Mouse (Mus musculus) MEL (cell line): ENCODE data around the gene Spata31d1d. TPM values are rescaled to one million over a fixed set of nuclear protein-coding genes. Genes with fewer than 3 reads are reported as not detected.

Experiments used
- DNase-seq: peaks from one replicate; pipeline ENCODE4 v3.0.0; 2011; ENCODE audit warnings: low read depth, low spot score
- H3K27ac ChIP-seq: 2 replicates; pipeline ENCODE4 v1.5.1; 2012; ENCODE audit warnings: low read depth, mild to moderate bottlenecking, control low read depth, low read length, moderate library complexity; ENCODE audit not compliant: control insufficient read depth
- H3K27me3 ChIP-seq, 2 experiments: fragments of 150-350 bp in 1 of 2; sonication (generic) in 1 of 2; 2 replicates each; pipeline ENCODE4 v1.6.1; 2012; ENCODE audit warnings: low read length in 2 of 2, mild to moderate bottlenecking in 2 of 2, improper control_type of control experiment in 1 of 2, moderate library complexity in 1 of 2; ENCODE audit not compliant: insufficient read depth in 2 of 2, control insufficient read depth in 1 of 2
- H3K36me3 ChIP-seq, 2 experiments: 2 replicates each; pipeline ENCODE4 v1.6.1; 2012 to 2014; ENCODE audit warnings: low read length in 2 of 2, improper control_type of control experiment in 1 of 2, inconsistent platforms in 1 of 2, mild to moderate bottlenecking in 1 of 2; ENCODE audit not compliant: insufficient read depth in 2 of 2, control insufficient read depth in 1 of 2
- H3K4me1 ChIP-seq, 2 experiments: fragments of 150-350 bp in 1 of 2; sonication (generic) in 1 of 2; 2 replicates each; pipeline ENCODE4 v1.6.1; 2012; ENCODE audit warnings: low read length in 2 of 2, improper control_type of control experiment in 1 of 2, mild to moderate bottlenecking in 1 of 2; ENCODE audit not compliant: insufficient read depth in 2 of 2, control insufficient read depth in 1 of 2
- H3K4me3 ChIP-seq, 2 experiments: fragments of 150-350 bp in 1 of 2; sonication (generic) in 1 of 2; 2 replicates each; pipeline ENCODE4 v1.5.1; 2012; ENCODE audit warnings: low read depth in 2 of 2, low read length in 2 of 2, mild to moderate bottlenecking in 2 of 2, moderate library complexity in 2 of 2, control low read depth in 1 of 2, improper control_type of control experiment in 1 of 2; ENCODE audit not compliant: control insufficient read depth in 1 of 2, insufficient read depth in 1 of 2
- H3K79me2 ChIP-seq: 2 replicates; pipeline ENCODE4 v1.6.1; 2012; ENCODE audit warnings: mild to moderate bottlenecking, low read length, moderate library complexity; ENCODE audit not compliant: control insufficient read depth, poor library complexity, insufficient read depth
- H3K9ac ChIP-seq: 2 replicates; pipeline ENCODE4 v1.6.1; 2012; ENCODE audit warnings: low read depth, mild to moderate bottlenecking, control low read depth, low read length, moderate library complexity; ENCODE audit not compliant: control insufficient read depth, poor library complexity, severe bottlenecking
- H3K9me3 ChIP-seq: fragments of 150-350 bp; sonication (generic); replicated peaks from 2 replicates; pipeline ENCODE4 v1.6.1; 2012; ENCODE audit warnings: mild to moderate bottlenecking, low read length, improper control_type of control experiment, moderate library complexity; ENCODE audit not compliant: insufficient read depth
- BHLHE40 ChIP-seq: IDR thresholded peaks from 2 replicates; pipeline ENCODE4 v1.6.1; 2012; ENCODE audit warnings: low read depth, mild to moderate bottlenecking, inconsistent platforms, low read length, improper control_type of control experiment, borderline replicate concordance
- CHD1 ChIP-seq: IDR thresholded peaks from 2 replicates; pipeline ENCODE4 v1.6.1; 2012; ENCODE audit warnings: low read depth, mild to moderate bottlenecking, inconsistent platforms, low read length, improper control_type of control experiment
- CHD2 ChIP-seq: IDR thresholded peaks from 2 replicates; pipeline ENCODE4 v1.6.1; 2011; ENCODE audit warnings: low read length, improper control_type of control experiment
- ELF1 ChIP-seq: IDR thresholded peaks from 2 replicates; pipeline ENCODE4 v1.6.1; 2014; ENCODE audit warnings: low read depth, mild to moderate bottlenecking, inconsistent platforms, low read length, improper control_type of control experiment, moderate library complexity
- EP300 ChIP-seq, 2 experiments: IDR thresholded peaks; 2 replicates each; pipeline ENCODE4 v1.6.1; 2011; ENCODE audit warnings: improper control_type of control experiment in 2 of 2, low read length in 2 of 2, low read depth in 1 of 2, mild to moderate bottlenecking in 1 of 2
- GABPA ChIP-seq: IDR thresholded peaks from 2 replicates; pipeline ENCODE4 v1.6.1; 2012; ENCODE audit warnings: low read depth, mild to moderate bottlenecking, inconsistent platforms, low read length, improper control_type of control experiment, moderate library complexity
- GATA1 ChIP-seq: IDR thresholded peaks from 2 replicates; pipeline ENCODE4 v1.6.1; 2011; ENCODE audit warnings: low read depth, low read length, improper control_type of control experiment
- JUND ChIP-seq: IDR thresholded peaks from 2 replicates; pipeline ENCODE4 v1.6.1; 2011; ENCODE audit warnings: low read depth, mild to moderate bottlenecking, improper control_type of control experiment, low read length
- KAT2A ChIP-seq: conservative IDR thresholded peaks from 2 replicates; pipeline ENCODE4 v1.6.1; 2012; ENCODE audit warnings: low read depth, low read length, improper control_type of control experiment, inconsistent platforms
- MAFK ChIP-seq: IDR thresholded peaks from 2 replicates; pipeline ENCODE4 v1.6.1; 2011; ENCODE audit warnings: low read depth, mild to moderate bottlenecking, low read length, improper control_type of control experiment, borderline replicate concordance
- MAX ChIP-seq: IDR thresholded peaks from 2 replicates; pipeline ENCODE4 v1.6.1; 2011; ENCODE audit warnings: low read length, improper control_type of control experiment
- MEF2A ChIP-seq: IDR thresholded peaks from 2 replicates; pipeline ENCODE4 v1.6.1; 2014; ENCODE audit warnings: low read depth, mild to moderate bottlenecking, inconsistent platforms, low read length, improper control_type of control experiment; ENCODE audit not compliant: poor library complexity, insufficient replicate concordance, severe bottlenecking; ENCODE audit errors: extremely low read depth
- MXI1 ChIP-seq: IDR thresholded peaks from 2 replicates; pipeline ENCODE4 v1.6.1; 2011; ENCODE audit warnings: mild to moderate bottlenecking, low read depth, low read length, improper control_type of control experiment
- POLR2A ChIP-seq, 2 experiments: IDR thresholded peaks; 2 replicates each; pipeline ENCODE4 v1.6.1; 2011 to 2012; ENCODE audit warnings: low read length in 2 of 2, mild to moderate bottlenecking in 2 of 2, control low read depth in 1 of 2, improper control_type of control experiment in 1 of 2, low read depth in 1 of 2, moderate library complexity in 1 of 2; ENCODE audit not compliant: control insufficient read depth in 1 of 2, insufficient read depth in 1 of 2, poor library complexity in 1 of 2
- POLR2AphosphoS2 ChIP-seq: IDR thresholded peaks from 2 replicates; pipeline ENCODE4 v1.6.1; 2011; ENCODE audit warnings: low read length, improper control_type of control experiment
- RAD21 ChIP-seq: IDR thresholded peaks from 2 replicates; pipeline ENCODE4 v1.6.1; 2011; ENCODE audit warnings: mild to moderate bottlenecking, low read depth, low read length, improper control_type of control experiment
- RCOR1 ChIP-seq: IDR thresholded peaks from 2 replicates; pipeline ENCODE4 v1.6.1; 2012; ENCODE audit warnings: low read depth, mild to moderate bottlenecking, inconsistent platforms, low read length, improper control_type of control experiment
- SMC3 ChIP-seq: IDR thresholded peaks from 2 replicates; pipeline ENCODE4 v1.6.1; 2011; ENCODE audit warnings: low read depth, low read length, improper control_type of control experiment
- TBP ChIP-seq: IDR thresholded peaks from 2 replicates; pipeline ENCODE4 v1.8.0; 2011; ENCODE audit warnings: low read depth, low read length, improper control_type of control experiment
- TCF12 ChIP-seq: IDR thresholded peaks from 2 replicates; pipeline ENCODE4 v1.6.1; 2014; ENCODE audit warnings: low read depth, mild to moderate bottlenecking, inconsistent platforms, low read length, improper control_type of control experiment, moderate library complexity
- USF1 ChIP-seq: IDR thresholded peaks from 2 replicates; pipeline ENCODE4 v1.6.1; 2014; ENCODE audit warnings: low read depth, mild to moderate bottlenecking, inconsistent platforms, low read length, improper control_type of control experiment, moderate library complexity
- ZC3H11A ChIP-seq: IDR thresholded peaks from 2 replicates; pipeline ENCODE4 v1.6.1; 2012; ENCODE audit warnings: low read depth, mild to moderate bottlenecking, inconsistent platforms, low read length, improper control_type of control experiment
- ZKSCAN1 ChIP-seq: IDR thresholded peaks from 2 replicates; pipeline ENCODE4 v1.6.1; 2012; ENCODE audit warnings: low read depth, mild to moderate bottlenecking, inconsistent platforms, low read length, improper control_type of control experiment, moderate library complexity
- ZMIZ1 ChIP-seq: IDR thresholded peaks from 2 replicates; pipeline ENCODE4 v1.6.1; 2012; ENCODE audit warnings: low read depth, mild to moderate bottlenecking, inconsistent platforms, low read length, improper control_type of control experiment, moderate library complexity
- polyA plus RNA-seq, 2 experiments: library from polyadenylated mRNA; stranded (reverse) in 1 of 2; unstranded in 1 of 2; fragments of >175 nt in 1 of 2; fragments of >200 nt in 1 of 2; gene quantifications; 2 replicates each; pipeline versions ENCODE4 v1.2.1 to v1.2.4; 2012; ENCODE audit warnings: low replicate concordance in 2 of 2, low read depth in 1 of 2; ENCODE audit not compliant: insufficient read length in 2 of 2, insufficient read depth in 1 of 2, missing spikeins in 1 of 2
- total RNA-seq: library from RNA; depleted of rRNA; stranded (reverse); fragments of 300-350 nt; gene quantifications from 2 replicates; pipeline ENCODE4 v1.2.3, GENCODE M21; 2012

Gene Spata31d1d
- total and polyA plus RNA-seq, 3 experiments = not detected

DNA sequence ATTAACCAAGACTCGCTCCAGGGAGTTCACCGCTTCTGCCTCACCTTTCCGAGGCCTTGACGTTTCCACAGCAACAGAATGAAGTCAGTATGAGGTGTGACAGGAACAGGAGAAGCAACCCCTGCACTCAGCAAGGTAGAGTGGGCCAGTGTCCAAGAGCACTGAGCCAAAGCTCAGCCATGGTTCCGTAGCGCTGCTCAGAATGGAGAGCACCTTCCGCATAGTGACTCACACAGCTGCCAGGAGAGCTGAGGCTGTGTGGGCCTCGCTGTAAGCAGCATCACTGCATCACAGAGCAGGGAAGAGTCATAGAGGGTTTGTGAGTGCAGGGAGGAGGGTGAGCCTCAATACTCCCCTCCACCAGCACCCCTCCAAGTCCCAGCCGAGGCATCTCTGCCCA lies 15.2 kb upstream of the Spata31d1d start, which contains the start of gene 1700014D04Rik:
Gene 1700014D04Rik (minus strand): TSS at position 42 of the 400 bp plus-strand sequence.
- Histone ChIP-seq H3K27me3 (no peaks in the 10 kb centered on the region), H3K4me3 (no peak within 1 kb of the TSS), H3K9ac (no peak within 1 kb of the TSS), H3K4me1 (peaks cover 0 to 5% of the 10 kb centered on the region in 2 experiments; a peak in 2 of 4 replicates), H3K36me3 (no peaks in the 10 kb centered on the region), H3K79me2 (no peaks in the 10 kb centered on the region), H3K9me3 (no peaks in the 10 kb centered on the region), H3K27ac (no peak within 1 kb of the TSS)
- DNase-seq = no peak
- TF ChIP-seq RCOR1 (no peak), RAD21 (no peak), SMC3 (no peak), TBP (no peak), TCF12 (no peak), CHD1 (no peak), USF1 (no peak), MAFK (no peak)

DNA sequence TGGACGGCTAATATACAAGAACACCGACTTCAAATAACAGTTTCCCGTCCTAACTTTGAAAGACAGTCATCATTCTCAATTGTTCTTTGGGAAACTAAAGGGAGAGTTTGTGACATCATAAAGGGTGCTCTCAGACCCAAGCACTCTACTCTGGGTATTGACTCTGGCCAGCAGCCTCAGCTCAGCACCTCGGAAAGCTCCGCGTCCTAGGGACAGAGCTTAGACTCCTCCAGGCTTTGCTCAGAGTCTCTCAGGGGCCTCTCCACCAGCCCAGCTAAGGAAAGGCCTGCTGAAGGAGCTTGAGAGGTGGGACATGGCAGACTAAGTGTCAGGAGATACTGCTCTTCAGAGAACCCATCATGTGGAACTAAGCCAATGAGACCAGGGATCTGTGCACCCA lies 14.6 kb upstream of the Spata31d1d start:
- Histone ChIP-seq H3K79me2 (no peaks in the 10 kb centered on the region), H3K4me3 (no peak overlapping the region), H3K27me3 (no peaks in the 10 kb centered on the region), H3K9me3 (no peaks in the 10 kb centered on the region), H3K36me3 (no peaks in the 10 kb centered on the region), H3K27ac (no peak overlapping the region), H3K9ac (no peak overlapping the region), H3K4me1 (peaks cover 0 to 2% of the 10 kb centered on the region in 2 experiments; a peak in 2 of 4 replicates)
- no peak for TF ChIP-seq USF1
- TF ChIP-seq ZMIZ1 = no peak
- no peak for TF ChIP-seq MXI1
- TF ChIP-seq BHLHE40 = no peak
- TF ChIP-seq TBP = no peak
- no peak for TF ChIP-seq GATA1
- no peak for TF ChIP-seq ZC3H11A
- no peak for TF ChIP-seq RCOR1
- TF ChIP-seq ZKSCAN1 = no peak
- no peak for TF ChIP-seq JUND
- TF ChIP-seq CHD2 = no peak
- no peak for TF ChIP-seq MAX
- TF ChIP-seq MAFK = no peak
- no peak for TF ChIP-seq GABPA
- no peak for TF ChIP-seq POLR2AphosphoS2
- no peak for TF ChIP-seq KAT2A
- no peak for TF ChIP-seq EP300 (IDR thresholded peaks at IDR 0.05; ENCODE audit: low read depth in 1 of 2, low read length in 2 of 2)
- no peak for TF ChIP-seq MEF2A
- no peak for TF ChIP-seq ELF1
- no peak for TF ChIP-seq POLR2A (IDR thresholded peaks at IDR 0.05; ENCODE audit: control insufficient read depth in 1 of 2, insufficient read depth in 1 of 2, low read depth in 1 of 2, low read length in 2 of 2, poor library complexity in 1 of 2)
- DNase-seq = peak; percentile 44
